Mouse (Mus musculus): Measurements from ENCODE around the gene Nf1.

Nf1 gene

DNA sequence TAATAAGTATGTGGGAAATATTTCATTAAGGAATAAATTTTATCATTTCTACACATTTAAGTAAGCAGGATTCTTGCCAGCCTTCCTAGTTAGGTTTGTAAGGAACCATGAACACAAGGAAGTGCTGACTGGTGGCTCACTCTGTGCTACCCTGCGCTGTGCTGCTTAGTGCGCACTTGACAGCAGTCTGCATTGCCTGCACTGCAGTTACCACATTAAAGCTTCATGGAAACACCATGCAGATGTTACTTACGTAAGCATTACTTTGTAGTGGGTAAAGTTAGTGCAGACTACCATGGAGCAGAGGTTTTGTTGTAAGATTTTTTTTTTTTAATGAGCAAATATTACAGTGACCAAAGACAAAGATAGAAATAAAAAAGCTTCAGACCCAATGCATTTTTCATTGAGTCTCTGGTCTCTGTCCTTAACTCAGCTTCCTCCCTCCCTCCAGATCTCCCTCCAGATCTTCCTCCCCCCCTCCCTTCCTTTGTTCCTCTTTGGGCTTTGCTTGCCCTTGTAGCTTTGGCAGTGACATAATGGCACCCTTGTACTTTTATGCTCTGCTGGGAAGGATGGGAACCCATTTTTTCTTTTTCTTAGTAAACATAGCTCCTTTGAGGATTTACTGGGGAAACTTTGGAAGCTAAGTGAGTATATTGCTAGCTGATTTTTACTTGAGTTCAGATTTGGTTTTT, 121.4 kb downstream of the Nf1 start:
- DNase-seq (ENCODE audit: low read depth, low spot score), result no peak

DNA sequence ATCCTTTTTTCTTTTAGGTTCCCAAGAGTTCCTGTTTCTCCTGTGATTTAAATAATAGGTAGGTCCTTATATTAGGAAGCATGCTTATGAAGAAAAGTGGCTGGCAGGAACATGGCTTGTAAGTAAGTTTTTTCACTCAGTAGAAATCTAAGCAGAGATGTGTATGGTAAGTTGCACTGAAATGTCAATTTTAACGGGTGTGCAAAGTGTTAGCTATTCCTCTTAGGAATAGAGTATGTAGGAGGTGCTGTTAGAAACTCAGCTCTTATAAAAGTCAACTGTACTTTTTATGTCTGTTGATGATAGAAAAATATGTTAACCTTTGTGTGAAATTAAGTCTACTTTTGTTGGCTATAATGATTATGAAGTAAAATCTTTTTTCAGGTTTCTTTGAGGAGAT, 128.6 kb downstream of the Nf1 start:
- DNase-seq (ENCODE audit: low read depth, low spot score), result no peak

DNA sequence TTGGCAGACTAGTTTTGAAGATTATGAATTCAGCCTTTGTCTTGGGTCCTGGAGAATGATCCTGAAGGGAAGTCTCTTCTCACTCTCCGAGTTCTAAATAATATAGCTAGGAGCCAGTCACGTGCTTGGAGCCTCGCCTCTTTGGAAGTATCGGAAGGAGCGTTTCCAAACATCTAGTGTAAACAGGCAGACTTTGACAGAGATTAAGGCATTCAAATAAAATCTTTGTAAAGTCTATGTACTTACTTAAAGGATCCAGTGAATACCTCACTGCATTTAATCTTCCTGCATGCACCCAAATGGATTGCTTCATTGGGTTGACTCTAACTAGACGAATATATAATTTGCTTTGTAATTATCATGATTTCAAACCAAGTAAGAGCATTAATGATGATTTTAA, 143.9 kb downstream of the Nf1 start:
- no peak for DNase-seq (ENCODE audit: low read depth, low spot score)

DNA sequence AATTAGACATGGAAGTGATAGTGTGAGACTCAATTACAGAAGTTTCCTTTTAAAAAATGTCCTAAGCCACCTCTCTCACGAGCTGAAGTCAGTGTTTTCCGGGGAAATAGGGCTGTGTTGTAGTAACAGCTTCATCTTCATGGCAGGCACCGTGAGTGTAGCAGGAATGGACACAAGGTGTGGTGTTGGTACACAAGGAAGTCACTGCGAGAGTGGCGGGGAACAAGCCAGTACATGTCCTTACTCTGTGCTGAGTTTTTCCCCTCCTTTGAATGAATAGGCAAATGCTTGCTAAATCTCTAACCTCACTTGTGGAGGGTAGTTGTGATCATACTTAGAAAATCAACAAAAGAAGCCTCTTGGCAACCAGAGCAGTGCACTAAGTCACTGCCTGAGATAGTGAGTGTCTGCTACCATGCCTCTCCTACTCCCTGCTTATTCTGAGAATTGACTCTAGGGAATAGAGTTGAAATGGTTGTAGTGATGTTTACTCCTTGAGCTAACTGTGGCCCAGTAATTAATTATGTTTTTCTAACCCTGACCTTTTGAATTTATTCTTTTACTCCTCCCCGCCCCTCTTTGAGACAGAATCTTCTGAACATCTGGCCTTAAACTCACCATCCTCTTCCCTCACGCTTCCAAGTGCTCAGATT, 144.5 kb downstream of the Nf1 start:
- DNase-seq (ENCODE audit: low read depth, low spot score), result no peak

DNA sequence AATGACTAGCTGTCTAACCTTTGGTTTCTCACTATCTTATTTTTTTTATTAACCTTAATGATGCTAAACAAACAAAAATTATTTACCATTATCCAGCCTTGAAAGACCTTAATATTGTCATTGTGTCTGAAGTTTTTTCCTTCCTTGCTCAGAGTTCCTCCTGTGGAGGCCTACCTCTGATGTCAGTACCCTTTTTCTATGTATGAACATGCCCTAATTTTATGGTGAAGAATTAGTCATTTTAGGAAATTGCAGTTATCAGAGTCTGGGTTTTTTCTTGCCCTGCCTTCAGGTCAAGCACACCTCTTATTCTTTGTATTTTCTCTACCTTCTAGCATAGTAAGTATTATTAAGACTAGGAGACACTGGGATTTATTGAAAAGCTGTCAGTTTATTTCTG, 145.2 kb downstream of the Nf1 start:
- no peak for DNase-seq (ENCODE audit: low read depth, low spot score)

DNA sequence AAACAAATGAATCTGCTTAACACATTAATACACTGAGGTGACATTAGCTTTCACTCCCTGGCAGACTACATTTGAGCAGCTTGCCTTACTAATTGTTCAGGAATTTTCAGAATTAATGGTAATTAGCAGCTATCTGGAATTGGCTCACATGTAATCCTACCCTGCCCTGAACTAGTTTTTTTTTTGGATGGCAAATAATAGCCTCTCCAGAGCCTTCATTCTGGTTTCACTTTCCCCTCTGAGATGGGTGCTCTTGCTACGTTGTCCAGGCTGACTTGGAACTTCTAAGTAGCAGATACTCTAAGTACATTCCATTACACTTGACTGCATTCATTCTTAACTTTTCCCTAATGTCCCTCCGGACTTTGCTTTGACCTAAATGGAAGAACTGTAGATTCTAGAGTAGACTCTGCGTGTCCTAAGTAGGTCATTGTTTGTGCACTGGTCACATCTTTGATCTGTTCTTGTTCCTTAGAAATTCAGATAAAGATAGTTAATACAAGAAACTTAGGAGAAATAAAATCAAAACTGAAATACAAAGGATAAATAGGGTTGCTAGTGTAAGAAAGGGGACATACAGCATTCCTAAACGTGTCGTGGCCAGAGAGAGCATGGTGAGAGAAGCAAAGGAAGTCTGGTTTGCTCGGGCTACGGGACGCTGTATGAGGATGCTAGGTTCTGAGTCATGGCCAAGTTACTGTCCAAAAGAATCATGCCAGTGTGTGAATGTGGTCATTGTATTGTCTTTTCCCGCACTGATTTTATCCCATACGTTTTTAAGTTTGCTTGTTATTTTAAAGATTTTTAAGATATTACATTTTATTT, 155.7 kb downstream of the Nf1 start:
- DNase-seq (ENCODE audit: low read depth, low spot score), result no peak

DNA sequence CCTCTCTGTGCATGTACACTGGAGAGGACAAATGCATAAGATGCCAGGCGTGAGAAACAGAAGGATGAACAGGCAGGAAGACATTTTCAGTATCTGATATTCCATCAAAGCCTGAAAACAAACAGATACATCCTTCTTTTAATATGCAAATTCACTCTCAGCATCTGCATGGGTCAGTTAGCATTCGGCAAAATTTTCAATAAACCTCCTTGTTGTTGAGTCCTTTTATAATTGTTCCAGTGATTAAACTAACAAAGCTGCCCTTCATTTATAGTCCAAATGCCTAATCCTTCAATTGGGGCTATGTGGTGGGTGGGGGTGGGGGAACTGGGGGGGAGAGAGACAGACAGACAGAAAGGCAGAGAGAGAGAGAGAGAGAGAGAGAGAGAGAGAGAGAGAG, 163.4 kb downstream of the Nf1 start:
- no peak for DNase-seq (ENCODE audit: low read depth, low spot score)

DNA sequence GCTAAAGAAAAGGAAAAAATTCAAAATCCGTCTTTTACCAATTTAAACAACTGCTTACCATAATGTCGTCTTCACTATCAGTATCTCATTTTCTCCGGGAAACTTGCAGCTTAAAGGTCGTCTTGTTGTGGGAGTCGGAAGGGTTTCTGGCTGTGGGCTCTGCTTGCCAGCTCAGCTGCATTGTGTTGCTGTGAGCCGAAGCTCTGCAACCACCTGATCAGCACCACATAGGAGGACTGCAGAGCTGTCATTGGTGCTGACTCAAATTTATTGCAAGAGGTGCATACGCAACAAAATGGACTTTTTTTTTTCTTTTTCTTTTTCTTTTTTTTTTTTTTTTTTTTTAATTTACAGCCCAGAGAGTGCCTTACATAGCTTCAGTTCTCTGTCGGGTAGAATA, 164.4 kb downstream of the Nf1 start, which contains the start of gene Omg:
Omg (minus strand) TSS at position 240 of the 400 bp plus-strand sequence.
- DNase-seq (ENCODE audit: low read depth, low spot score), result no peak

DNA sequence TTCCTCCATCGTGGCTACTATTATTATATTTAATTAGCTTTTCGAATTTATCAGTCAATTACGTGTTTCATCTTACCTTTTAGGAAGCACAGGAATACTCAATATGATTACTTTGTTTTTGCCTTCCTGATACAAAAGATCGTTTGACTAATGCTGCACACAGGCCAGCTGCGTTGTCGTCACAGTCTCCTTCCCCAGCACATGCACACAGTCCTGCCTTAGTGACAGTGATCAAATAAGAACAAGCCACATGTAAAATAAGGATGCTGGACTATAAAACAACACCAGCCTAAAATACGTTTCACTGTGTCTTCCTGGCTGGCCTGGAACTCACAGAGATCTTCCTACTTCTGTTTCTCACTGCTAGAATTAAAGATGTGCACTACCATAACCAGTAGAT, 165.0 kb downstream of the Nf1 start:
- DNase-seq (ENCODE audit: low read depth, low spot score), result no peak

DNA sequence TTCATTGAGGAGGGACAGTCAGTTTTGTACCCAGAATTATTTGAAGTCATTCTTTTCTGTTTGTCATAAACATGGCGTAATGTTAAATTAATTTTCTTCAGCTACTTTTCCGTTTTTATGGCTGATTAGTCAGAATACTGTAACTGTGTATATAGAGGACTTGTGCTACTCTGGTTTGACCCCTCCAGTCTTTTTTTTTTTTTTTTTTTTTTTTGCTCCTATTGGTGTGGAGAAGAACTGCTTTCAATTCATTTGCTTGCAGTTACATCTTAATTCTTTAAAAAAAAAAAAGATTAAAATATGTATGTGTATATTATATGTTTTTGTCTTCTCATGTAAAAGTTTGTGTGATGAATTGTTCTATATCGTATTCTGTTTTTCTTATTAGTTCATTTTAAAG, 172.5 kb downstream of the Nf1 start:
- no peak for DNase-seq (ENCODE audit: low read depth, low spot score)

DNA sequence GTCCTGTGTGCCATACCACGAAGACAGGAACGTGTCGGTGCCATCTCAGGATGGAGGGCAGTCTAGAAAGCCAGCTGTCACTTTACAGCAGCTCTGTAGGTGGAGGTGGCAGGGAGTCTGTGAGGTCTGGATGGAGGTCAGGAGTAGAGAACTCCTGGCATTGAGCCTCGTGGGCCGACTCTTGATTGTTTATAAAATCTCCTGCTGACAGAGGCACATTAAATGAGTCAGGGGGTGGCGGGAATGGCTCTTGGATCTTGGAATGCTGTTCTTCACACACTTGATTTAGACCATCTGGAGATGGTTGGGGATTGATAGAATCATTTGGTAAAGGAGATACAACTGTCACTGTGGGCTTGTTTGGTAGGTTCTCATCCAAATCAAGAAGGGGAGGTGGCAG, 175.8 kb downstream of the Nf1 start:
- DNase-seq (ENCODE audit: low read depth, low spot score), result no peak

DNA sequence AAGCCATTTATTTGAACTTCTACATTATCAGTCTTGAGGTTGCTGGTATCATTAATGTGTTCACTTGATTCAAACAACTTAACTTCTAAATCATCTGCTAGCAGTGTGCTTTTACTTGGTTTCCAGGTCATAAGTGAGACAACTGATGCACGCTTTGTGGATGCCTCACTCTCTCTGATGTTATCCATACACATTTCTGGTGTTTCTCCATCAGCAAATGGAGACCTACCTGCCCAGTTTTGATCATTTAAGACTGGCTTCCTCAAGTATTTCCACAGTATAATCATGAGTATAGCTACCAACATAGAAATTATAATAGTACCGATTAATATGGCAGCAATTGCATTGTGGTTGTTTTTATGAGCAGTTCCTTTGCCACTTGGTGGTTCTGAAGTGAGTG, 176.3 kb downstream of the Nf1 start:
- no peak for DNase-seq (ENCODE audit: low read depth, low spot score)

DNA sequence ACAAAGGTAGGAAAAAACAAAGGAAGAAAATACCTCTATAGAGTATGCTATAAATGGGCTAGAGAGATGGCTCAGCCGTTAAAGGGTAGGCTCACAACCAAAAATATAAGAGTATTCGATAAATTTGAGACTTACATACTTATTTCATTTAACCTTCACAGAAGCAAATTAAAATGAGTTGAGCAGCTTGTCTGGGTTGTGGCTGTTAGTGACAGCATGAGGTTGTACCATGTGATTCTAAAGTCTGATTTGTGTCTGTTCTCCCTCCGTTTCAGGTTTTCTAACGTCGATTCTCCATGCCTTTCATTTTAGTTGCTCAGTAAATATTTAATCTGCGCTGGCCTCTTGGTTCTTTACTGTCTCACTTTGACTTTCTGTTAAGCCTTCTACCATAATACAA, 179.8 kb downstream of the Nf1 start:
- no peak for DNase-seq (ENCODE audit: low read depth, low spot score)

DNA sequence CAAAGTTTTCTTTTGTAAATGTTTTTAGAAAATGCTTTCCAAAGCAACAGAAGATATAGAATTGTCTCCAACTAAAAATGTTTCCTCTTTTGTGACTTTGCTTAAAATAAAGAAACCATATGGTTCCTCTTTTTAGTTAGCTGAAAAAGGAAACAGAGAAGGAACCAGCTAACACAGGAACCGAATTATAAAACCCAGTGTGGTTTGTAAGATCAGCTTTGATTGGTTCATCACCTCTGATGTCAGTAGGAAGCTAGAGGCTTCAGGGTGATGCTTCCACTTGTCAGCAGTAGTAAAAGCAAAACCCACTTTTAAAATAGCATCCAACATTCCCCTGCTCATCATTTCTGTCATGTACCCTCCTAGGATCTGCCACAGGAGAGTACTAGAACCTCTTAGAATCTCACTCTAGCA, 180.4 kb downstream of the Nf1 start:
- DNase-seq (ENCODE audit: low read depth, low spot score), result no peak

DNA sequence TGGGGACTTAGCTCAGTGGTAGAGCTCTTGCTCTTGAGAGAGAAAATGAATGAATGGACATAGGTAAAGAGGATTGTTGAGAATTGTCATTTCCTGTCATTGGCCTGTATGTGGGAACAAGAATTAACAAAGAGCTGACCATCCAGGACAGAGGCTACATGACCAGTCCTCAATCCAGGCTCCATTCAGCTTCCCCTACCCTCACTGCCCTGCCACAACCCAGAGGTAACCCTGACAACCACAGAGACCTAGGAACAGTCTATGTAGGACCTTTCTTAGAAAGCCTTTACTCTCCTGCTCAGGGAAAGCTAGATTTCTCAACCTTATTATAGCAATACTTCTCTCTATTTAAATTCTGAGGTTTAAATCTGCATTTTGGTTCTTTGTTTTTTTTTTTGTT, 181.3 kb downstream of the Nf1 start:
- no peak for DNase-seq (ENCODE audit: low read depth, low spot score)

DNA sequence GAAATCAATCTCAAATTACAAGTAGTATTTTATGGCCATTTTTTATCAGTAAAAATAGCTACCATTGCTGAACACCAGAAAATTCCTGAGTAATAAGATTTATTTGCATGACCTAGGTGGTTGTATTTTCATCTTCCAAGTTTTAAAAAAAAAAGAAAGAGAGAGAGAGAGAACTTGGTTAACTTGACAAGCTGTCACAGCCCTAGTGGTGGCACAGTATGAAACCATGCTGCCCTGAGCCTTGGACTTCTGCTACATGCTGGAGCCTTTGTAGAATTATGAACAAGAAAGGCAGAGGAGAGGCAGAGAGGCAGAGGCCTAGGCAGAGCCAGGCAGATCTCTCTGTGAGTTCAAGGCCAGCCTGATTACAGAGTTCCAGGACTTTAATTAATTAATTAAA, 182.4 kb downstream of the Nf1 start:
- DNase-seq (ENCODE audit: low read depth, low spot score), result no peak

DNA sequence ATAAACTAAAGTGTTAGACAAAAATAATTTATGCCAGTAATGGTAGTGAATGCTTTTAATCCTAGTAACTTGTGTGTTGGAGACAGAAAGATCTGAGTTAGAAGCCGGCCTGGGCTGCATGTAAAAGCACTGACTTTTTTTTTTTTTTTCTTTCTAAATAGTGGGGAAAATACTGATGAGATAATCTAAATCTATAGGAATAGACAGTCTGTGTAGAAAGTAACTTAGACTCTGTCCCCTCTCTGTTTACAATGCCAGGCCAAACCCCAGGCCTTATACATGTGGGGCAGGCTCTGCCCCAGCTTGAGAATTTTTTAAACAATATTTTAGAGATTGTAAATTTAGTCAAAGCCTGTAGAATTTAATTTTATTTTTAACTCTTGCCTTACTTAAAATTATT, 183.5 kb downstream of the Nf1 start:
- no peak for DNase-seq (ENCODE audit: low read depth, low spot score)

DNA sequence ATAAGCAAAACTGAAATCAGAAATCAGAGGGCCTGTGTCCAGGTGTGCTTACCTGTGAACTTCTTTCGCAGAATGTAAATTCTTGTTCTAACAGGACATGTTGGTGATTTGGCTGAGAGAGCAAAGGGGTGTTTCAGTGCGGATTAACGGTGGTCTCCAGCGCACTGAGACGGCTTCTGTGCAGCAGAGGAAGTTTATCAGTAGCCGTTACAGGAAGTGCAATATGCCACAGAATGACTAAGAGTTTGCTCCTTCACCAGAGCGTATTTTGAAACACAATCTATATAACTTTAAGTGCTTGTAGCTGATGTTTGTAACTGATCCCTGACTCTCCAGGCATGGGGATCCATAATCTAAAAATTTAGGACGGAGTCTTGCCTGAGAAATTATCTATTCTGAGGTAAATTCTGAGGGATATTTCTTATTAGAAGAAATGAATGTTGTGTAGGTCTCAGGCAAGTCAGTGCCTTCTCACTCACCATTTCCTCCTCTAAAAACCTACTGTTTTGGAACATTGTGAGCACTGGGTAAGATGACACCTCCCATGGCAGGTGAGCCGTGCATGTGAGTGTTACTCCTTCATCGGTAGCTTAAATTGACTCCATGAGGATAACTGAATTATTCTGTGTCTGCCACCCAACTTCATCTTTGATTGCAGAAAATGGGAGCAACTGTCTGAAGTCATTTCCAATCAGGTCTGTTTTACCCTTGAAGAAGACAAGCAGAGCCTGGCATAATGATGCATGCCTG, 184.2 kb downstream of the Nf1 start, which contains the start of gene Evi2b:
Evi2b (minus strand) TSS at position 203 of the 750 bp plus-strand sequence.
- no peak for DNase-seq (ENCODE audit: low read depth, low spot score)

DNA sequence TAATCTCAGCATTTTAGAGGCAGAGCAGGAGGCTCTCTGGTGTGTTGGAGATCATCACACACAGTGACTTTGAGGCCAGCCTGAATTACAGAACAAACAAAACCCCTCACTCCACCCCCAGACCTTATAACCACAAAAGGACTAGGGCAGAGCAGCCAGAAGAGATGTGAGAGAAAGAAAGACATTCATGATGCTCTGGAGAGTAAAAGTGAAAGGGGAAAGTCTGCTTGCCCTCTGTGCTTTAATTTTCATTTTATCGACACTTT, 184.8 kb downstream of the Nf1 start:
- DNase-seq (ENCODE audit: low read depth, low spot score), result no peak

DNA sequence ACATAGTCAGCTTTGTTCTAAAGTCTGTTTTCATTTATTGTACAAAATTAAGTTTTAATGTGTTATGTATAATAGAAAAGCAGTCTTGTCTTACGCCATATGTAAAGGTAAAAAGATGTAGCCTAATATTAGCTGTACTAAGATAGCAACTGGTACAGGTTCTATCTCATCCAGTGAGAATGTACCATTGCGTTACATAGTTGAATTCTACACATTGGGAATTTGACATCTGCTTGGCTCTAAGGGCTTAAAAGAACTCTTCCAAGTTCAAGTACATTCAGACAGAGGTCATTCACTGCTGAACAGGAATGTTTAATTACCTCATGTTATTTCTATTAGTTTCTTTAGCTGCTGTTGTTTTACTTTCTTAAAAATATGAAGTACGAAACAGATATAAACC, 187.1 kb downstream of the Nf1 start:
- no peak for DNase-seq (ENCODE audit: low read depth, low spot score)

DNA sequence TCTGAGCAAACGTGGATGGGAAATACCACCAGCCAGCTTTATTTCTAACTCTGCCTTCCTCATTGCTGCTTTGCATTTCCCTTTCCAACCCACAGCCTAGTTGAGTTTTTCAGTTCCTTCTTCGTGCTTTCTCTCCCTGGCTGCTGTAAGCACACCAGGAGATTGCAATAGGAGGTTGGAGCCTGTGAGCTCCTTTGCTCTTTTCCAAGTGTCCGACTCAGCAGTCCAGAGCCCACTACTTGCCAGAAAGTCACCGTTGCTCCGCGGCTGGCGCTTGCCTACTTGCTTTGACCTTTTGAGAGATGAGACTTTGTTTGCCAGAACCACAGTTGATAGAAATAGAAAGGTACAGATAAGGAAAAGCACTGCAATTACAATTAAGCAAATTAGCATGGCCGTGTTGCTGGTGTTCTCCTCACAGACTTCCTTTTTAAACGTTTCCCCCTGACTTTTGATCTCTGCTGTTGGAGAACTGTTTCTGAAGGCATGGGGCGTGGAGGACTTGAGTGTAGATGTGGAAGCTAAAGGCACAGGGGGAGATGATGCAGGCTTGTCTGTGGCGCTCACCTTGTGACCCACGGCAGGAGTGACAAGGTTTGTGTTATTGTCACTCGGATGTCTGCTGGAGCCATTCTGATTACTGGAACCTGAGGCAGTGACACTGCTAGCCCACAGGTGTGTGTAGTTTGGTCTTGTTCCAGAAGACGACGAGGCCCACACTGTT, 187.7 kb downstream of the Nf1 start:
- no peak for DNase-seq (ENCODE audit: low read depth, low spot score)

Data from forelimb bud, embryonic 11.5 days (tissue).